Mouse (Mus musculus) bone marrow, adult 2 months (tissue): ENCODE results near the gene Il17rc. TPM values are rescaled to one million over a fixed set of nuclear protein-coding genes. Genes with fewer than 3 reads are reported as not detected.

Source experiments
- H3K27ac ChIP-seq: fragments of 200-500 bp; 2 replicates; pipeline ENCODE4 v1.5.1; 2012; ENCODE audit warnings: low read depth, mild to moderate bottlenecking, control low read depth, inconsistent platforms, low read length; ENCODE audit not compliant: control insufficient read depth, poor library complexity, insufficient read depth
- H3K4me1 ChIP-seq: fragments of 200-500 bp; 2 replicates; pipeline ENCODE4 v1.6.1; 2011; ENCODE audit warnings: low read length; ENCODE audit not compliant: control insufficient read depth, insufficient read depth
- H3K4me3 ChIP-seq: fragments of 200-500 bp; replicated peaks from 2 replicates; pipeline ENCODE3; 2011; ENCODE audit warnings: mild to moderate bottlenecking, low read depth, low read length, control low read depth; ENCODE audit not compliant: control insufficient read depth
- CTCF ChIP-seq: fragments of 200-500 bp; IDR thresholded peaks from 2 replicates; pipeline ENCODE4 v1.5.1; 2011; ENCODE audit warnings: low read length, control low read depth; ENCODE audit not compliant: control insufficient read depth, insufficient read depth
- POLR2A ChIP-seq: fragments of 200-500 bp; IDR thresholded peaks from 2 replicates; pipeline ENCODE4 v1.6.1; 2011; ENCODE audit warnings: low read depth, mild to moderate bottlenecking, control low read depth, low read length, borderline replicate concordance; ENCODE audit not compliant: control insufficient read depth
- WGBS: fragments of 180-500 bp; shearing (Covaris S2); methylation state at CpG from one replicate; pipeline ENCODE4 v1.1.7; 2018; 5-methylcytosine and 5-hydroxymethylcytosine counted together
- polyA plus RNA-seq: library from polyadenylated mRNA; stranded (reverse); fragments of >200 nt; gene quantifications from 2 replicates; pipeline ENCODE4 v1.2.4, GENCODE M21; 2011; ENCODE audit warnings: low replicate concordance; ENCODE audit not compliant: missing spikeins, insufficient read depth, insufficient read length

The Il17rc gene
- polyA plus RNA-seq, 1 experiment, result not detected

DNA sequence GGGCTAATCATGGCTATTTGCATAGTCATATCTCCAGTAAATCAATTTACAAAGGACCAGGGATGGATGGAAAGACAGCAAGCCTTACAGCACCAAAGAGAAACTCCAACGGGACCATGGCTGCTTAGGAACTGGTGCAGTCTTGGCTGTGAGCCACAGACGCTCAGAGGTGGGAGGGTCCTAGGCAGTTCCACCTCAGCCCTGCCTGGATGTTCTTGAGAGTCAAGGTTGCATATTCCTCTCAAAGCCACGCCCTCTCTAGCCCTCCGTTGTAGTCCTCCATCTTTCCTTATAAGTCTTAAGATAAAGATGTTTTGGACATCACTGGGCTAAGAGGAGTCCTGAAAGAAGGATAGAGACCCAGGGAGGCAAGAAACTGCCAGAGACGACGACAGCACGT lies 7.2 kb upstream of the Il17rc start:
- Histone ChIP-seq H3K27ac (no peak overlapping the region), H3K4me3 (no peak overlapping the region), H3K4me1 (peaks cover 2% of the 10 kb centered on the region)
- TF ChIP-seq POLR2A (no peak), CTCF (no peak)
- 73% methylated on average over 7 of the region's 7 CpGs for WGBS

DNA sequence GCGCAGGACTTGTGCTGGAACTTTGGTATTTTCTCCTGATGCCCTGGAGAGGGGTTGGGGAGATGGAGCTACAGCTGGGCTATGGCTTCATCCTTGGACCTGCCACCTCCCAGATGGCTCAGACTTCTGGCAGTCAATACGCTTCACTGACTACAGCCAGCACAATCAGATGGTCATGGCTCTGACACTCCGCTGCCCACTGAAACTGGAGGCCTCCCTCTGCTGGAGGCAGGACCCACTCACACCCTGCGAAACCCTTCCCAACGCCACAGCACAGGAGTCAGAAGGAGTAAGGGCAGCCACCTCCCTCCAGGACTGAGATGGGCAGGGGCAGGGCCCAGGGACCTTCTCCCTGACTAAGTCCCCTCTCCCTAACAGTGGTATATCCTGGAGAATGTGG lies 5.6 kb upstream of the Il17rc start:
- 76% methylated on average over 5 of the region's 5 CpGs for WGBS
- Histone ChIP-seq H3K4me3 (no peak overlapping the region), H3K4me1 (peaks cover 4% of the 10 kb centered on the region), H3K27ac (no peak overlapping the region)
- TF ChIP-seq POLR2A, result no peak
- TF ChIP-seq CTCF, result no peak

- 64% methylated on average over 3 of the region's 3 CpGs for WGBS
- no peak overlapping the region for H3K4me3 ChIP-seq
- peaks cover 4% of the 10 kb centered on the region for H3K4me1 ChIP-seq
- no peak overlapping the region for H3K27ac ChIP-seq
- TF ChIP-seq CTCF (no peak), POLR2A (no peak)
Observed at GRCm38 (mm10) chr6:113468512-113468911, 2.7 kb upstream of the Il17rc start.

DNA sequence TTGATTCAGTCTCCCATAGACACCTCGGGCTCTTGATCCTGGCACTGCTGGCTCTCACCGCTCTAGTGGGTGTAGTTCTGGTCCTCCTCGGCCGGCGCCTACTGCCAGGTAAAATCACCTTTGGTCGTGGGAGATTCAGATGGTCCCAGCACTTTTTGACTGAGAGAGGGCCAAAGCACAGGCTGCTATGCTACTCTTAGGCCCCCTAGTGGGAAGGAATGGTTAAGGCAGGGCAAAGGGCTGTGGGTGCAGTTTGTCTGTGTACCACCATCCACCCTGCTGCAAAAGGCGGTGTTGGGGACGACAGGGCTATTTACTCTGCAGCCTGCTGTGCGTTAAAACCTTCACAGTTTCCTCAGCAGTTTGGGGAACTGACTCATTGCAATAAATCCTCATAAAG lies 2.2 kb upstream of the Il17rc start:
- 11% methylated on average over 9 of the region's 9 CpGs for WGBS

DNA sequence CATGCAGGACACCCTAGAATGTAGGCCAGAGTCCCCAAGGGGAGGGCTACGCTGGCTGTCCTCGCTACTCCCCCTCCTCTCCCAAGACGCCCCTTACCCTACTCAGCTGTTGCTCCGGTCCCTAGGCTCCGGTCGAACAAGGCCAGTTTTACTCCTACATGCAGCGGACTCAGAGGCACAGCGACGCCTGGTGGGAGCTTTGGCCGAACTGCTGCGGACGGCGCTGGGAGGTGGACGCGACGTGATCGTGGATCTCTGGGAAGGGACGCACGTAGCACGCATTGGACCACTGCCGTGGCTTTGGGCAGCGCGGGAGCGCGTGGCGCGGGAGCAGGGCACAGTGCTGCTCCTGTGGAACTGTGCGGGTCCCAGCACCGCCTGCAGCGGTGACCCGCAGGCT lies 1.8 kb upstream of the Il17rc start:
- Histone ChIP-seq H3K4me1 (peaks cover 4% of the 10 kb centered on the region), H3K4me3 (peak overlapping the region; percentile 29), H3K27ac (no peak overlapping the region)
- WGBS, result 8% methylated on average over 31 of the region's 31 CpGs
- TF ChIP-seq POLR2A (no peak), CTCF (peak; percentile 88)

More for the DNA sequence above, 2.2 kb upstream of the Il17rc start:
- Histone ChIP-seq H3K4me1 (peaks cover 4% of the 10 kb centered on the region), H3K27ac (no peak overlapping the region), H3K4me3 (no peak overlapping the region)
- peak; percentile 82 for TF ChIP-seq CTCF
- TF ChIP-seq POLR2A, result no peak

- no peak overlapping the region for H3K4me3 ChIP-seq
- no peak for TF ChIP-seq CTCF
- TF ChIP-seq POLR2A, result no peak
- WGBS, result 75% methylated on average over 10 of the region's 10 CpGs
- H3K4me1 ChIP-seq, result peaks cover 4% of the 10 kb centered on the region
- no peak overlapping the region; the same call in 1 of the 2 replicates for H3K27ac ChIP-seq
Observed at GRCm38 (mm10) chr6:113472061-113472460, 834 bp downstream of the Il17rc start.

DNA sequence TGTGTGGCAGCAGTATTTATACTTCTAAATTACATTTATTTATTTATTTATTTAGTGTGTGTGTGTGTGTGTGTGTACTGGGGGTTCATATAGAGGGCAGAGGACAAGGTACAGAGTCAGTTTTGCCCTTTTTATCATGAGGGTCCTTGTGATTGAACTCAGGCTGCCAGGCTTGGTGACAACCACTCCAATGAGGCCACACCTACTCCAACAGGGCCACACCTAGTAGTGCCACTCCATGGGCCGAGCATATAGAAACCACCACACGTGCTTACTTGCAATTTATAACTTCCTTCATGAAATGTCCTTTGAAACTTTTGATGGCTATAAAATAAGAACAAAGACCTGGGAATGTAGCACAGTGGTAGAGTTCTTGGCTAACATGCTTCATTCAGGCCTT lies 2.0 kb downstream of the Il17rc start:
- H3K4me3 ChIP-seq, result no peak overlapping the region
- 26% methylated on average over 2 of the region's 2 CpGs for WGBS
- TF ChIP-seq POLR2A (no peak), CTCF (no peak)

GRCm38 (mm10) chr6:113473715-113474114 lies 2.5 kb downstream of the Il17rc start:
- Histone ChIP-seq H3K4me1 (peaks cover 4% of the 10 kb centered on the region), H3K27ac (no peak overlapping the region), H3K4me3 (no peak overlapping the region)
- WGBS, result 78% methylated on average over 6 of the region's 6 CpGs
- TF ChIP-seq CTCF (no peak), POLR2A (no peak)

More for the DNA sequence above, 2.0 kb downstream of the Il17rc start:
- no peak overlapping the region for H3K27ac ChIP-seq
- H3K4me1 ChIP-seq, result peaks cover 4% of the 10 kb centered on the region

DNA sequence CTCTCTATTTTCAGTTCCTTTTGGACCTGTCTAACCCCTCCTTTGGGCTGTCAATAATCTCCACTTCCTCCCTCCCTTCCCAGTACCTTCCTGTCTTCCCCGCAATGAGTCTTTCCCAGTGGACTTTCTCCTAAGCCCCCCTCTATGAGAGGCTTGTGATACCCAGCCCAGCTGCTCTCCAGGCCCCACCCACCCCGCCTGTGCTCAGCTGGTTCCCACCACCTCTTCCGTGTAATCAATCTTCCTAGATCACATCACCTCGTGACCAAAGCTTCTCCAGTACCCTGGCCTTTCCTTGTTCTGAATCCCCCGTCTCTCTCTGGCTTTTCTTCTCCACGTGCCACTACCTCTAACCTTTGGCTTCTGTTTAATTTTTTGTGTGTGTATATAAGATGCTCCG lies 6.1 kb downstream of the Il17rc start:
- Histone ChIP-seq H3K4me3 (no peak overlapping the region), H3K4me1 (no peaks in the 10 kb centered on the region; the same call in 1 of the 2 replicates), H3K27ac (no peak overlapping the region)
- TF ChIP-seq CTCF, result no peak
- TF ChIP-seq POLR2A, result no peak
- 72% methylated on average over 7 of the region's 7 CpGs for whole genome bisulfite sequencing
